Mouse (Mus musculus) brain, embryonic 18.5 days (tissue): ENCODE data around the gene Ptpru.

ENCODE experiments used
- DNase-seq: peaks from one replicate; pipeline ENCODE4 v3.0.0-alpha.2; 2012; ENCODE audit warnings: low read depth, low spot score

Ptpru gene

DNA sequence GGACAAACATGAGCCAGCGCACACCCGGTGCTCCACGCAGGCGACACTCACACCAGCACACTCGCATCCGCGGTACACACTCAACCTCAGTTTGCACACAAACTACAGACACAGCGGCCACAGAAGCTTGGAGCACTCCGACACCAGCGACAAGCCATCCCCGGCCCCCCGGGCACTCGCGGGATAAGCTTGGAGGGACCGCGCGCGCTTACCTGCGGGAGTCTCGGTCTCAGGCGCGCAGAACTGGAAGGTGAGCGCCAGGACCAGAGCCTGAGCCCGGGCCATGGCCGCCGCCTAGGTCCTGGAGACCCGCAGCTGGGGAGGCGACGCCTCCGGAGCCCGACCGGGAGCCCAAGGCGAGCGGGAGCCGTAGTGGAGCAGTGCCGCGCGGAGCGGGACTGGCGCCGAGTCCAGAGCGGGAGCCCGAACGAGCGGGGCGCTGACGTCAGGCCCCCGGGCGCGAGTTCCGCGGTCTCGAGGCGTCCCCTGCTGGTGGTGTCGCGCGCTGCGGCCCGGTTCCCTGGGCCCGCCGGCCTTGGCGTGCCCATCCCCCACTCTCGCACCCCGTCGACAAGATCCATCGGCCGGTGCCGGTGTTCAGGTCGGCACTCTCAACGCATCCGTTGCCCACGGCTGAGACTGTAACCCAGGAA is at the start of gene Ptpru:
Ptpru (minus strand) TSS at position 417 of the 653 bp plus-strand sequence.
- no peak for DNase-seq

DNA sequence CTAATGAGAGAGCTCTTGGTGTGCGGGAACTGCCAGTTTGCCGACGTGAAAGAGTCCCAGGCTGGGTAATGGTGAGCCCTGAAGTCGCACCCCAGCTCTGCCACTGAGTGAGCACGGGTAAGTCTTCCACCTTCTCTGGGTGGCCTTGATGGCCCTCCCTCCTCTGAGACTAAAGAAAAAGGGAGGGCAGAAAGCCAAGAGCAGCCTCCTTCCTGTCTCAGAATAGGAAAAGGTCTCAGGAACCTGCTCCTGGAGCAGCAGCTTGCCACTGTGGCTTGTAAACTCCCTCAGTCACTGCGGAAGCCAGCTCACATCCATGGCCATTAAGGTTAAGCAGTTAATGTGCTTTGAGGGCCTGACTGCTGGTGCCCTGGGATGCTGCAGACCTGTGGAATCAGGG is 47.3 kb upstream of the Ptpru start:
- no peak for DNase-seq

GRCm38 (mm10) chr4:131883571-131883970 is 45.5 kb upstream of the Ptpru start:
- no peak for DNase-seq

GRCm38 (mm10) chr4:131881306-131881705 is 43.2 kb upstream of the Ptpru start:
- no peak for DNase-seq

DNA sequence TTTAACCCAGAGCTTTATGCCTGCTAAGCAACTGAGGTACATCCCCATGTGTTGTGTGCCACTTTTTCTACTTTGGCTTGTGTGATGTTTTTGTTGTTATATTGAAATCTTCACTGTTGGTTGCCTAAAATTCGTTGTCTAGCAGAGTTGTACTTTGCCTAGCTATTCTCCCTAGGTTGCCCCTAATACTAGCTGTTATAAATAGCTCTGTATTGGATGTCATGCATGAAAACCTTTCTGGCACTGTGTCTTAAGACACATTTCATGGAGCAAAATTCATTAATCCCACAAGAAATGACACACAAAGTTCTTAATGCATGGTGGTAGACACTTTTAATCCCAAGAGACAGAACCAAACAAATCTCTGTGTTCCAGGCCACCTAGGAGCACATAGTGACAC is 41.6 kb upstream of the Ptpru start:
- no peak for DNase-seq

DNA sequence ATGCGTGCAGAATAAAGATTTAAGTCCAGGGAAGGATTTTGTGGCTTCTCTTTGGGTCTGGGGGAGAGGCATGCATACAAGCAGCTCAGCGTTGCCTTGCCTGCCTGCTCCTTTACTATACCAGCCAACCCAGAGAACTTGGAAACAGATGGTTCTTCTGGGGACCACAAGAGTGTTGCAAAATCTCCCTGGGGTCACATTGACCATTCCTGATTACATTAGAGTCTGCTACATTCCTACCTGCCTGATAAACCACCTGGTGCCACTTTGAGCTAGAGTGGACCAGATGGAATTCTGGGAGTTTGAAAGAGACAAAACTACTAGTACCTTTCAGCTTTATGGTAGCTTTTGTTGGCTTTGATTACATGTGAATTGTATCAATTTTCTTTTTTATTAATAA is 38.7 kb upstream of the Ptpru start:
- no peak for DNase-seq

DNA sequence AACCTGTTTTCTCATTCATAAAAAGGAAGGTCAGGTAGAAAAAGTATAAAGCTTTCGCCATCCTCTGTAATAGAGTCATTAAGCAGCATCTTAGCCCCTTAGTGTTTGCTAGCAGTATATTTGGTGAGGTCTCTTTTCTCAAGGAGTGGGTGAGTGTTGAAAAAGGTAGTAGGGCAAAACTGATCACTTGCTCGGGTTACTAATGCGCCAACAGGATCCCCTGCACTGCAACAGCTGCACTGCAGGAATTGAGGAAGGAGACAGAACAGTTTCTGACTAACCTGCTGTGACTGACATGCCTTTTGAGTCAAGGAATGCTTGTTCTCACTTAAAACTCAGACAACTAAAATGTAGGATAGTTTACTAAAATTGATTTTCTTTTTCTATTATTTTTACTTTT is 37.2 kb upstream of the Ptpru start:
- no peak for DNase-seq

- no peak for DNase-seq
These were observed 36.5 kb upstream of the Ptpru start for GRCm38 (mm10) chr4:131874567-131874966.

GRCm38 (mm10) chr4:131874169-131874536 is 36.1 kb upstream of the Ptpru start:
- no peak for DNase-seq

DNA sequence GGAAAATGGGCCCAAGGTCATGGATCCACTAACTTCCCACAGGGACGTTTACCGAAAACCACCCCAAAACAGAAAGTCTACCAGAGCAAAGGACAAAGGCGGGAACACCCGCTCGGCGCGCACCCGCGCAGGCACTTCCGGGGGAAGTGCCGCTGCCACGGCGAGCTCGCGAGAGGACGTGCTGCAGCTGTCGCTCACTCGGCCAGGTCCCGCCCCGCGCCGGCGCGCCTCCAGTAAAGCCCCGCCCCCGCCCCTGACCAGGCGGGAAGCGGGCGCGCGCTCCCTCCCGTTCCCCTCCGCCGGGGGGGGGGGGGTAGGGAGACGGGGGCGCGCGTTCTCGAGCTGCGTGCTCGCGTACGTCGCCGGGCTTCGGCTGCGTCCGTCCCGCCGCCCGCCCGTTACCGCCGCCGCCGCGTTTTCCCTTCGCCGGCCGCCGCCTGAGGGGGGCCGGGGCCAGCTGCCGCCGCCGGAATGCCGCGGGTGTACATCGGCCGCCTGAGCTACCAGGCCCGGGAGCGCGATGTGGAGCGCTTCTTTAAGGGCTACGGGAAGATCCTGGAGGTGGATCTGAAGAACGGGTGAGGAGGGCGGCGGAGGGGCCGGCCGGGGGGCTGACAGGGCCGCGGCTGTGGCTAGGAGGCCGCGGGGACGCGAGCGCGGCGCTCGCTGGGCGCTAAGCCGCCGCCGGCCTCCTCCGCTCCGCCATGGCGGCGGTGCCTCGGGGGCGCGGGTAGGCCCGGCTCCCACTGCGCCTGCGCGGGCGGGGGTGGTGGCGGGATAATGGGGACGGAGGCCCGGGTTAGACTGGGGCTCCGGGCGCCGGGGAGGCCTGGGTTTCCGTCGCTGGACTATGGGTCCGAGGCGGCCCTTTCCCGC is 35.4 kb upstream of the Ptpru start, which contains the start of gene Srsf4:
Srsf4 (plus strand) TSS at position 325 of the 876 bp plus-strand sequence.
- DNase-seq, result peak; percentile 89

DNA sequence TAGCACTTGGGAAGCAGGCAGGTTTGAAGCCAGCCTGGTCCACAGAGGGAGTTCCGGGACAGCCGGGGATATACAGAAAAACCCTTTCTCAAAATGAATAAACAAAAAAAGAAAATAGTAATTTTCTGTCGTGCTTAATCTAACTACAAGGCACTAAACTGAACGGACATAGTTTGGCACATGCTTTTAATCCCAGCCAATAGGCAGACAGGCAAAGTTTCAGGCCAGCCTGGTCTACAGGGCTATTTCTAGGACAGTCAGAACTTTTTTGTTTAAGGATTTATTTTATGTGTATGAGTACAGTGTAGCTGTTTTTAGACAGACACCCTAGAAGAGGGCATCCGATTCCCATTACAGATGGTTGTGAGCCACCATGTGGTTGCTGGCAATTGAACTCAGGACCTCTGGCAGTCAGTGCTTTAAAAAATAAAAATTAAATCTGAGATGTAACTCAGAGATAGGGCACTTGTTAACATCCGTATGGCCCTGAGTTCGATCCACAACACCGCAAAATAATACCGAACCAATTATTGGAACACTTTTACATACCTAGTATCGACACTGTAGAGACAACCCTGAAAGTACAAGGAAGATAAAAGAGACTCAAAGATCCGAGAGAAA is 34.7 kb upstream of the Ptpru start:
- no peak for DNase-seq

GRCm38 (mm10) chr4:131861341-131861739 is 23.3 kb upstream of the Ptpru start:
- DNase-seq, result no peak

- no peak for DNase-seq
These were observed 22.6 kb upstream of the Ptpru start for GRCm38 (mm10) chr4:131860492-131861340.

DNA sequence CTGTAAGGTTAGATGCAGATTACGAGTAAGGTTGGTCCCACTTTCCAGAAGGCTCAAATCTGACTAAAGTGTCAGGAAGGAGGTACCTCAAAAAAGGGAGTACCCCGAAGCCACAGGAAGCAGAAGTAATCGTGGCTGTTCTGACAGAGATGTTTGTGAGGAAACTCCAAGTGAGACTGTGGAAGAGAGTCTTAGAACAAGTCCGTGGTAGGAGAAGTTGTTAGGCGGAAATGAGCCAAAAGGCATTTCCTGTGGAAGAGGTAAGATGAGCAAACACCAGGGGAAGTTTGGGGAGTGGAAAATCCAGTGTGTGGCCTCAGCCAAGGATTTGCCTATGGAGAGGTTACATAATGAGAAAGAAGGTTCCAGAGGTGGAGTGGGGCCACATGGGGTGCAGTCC is 16.9 kb upstream of the Ptpru start:
- no peak for DNase-seq

GRCm38 (mm10) chr4:131849986-131850638 is 12.0 kb upstream of the Ptpru start:
- DNase-seq, result no peak

GRCm38 (mm10) chr4:131848082-131848481 is 10.0 kb upstream of the Ptpru start:
- DNase-seq, result no peak

- DNase-seq, result no peak
These were observed 8.1 kb upstream of the Ptpru start for GRCm38 (mm10) chr4:131845991-131846778.

DNA sequence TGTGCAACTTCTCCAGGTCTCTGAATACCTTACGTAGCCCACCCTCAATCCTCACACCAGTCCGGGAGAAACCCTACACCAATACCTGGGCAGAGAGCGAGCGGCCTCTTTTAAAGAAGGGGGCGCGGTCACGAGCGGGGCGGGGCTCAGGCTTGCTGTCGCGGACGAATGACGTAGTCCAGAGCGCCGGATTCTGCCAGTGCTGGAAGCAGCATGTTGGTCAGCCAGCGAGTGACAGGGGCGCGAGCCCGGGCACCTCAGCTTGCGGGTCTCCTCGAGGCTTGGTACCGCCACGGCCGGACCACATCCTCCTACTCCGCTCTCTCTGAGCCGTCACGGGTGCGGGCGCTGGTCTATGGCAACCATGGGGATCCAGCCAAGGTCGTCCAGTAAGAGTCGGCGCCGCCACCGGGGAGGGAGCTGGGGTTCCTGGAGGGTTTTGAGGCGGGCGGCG is 5.2 kb upstream of the Ptpru start, which contains the start of gene Mecr:
Mecr (plus strand) TSS at position 181 of the 454 bp plus-strand sequence.
- peak; percentile 80 for DNase-seq

GRCm38 (mm10) chr4:131836891-131837491 is 1.1 kb downstream of the Ptpru start:
- no peak for DNase-seq
